In genomic region chr5:104511211-104511610, GRCm38 (mm10) we compare ENCODE assay signal across 31 mouse cellular contexts.
"Had no signal": no experiment of that assay in that cellular context is flagged by ENCODE, and none has a peak within 500 bp of the region (broad histone marks: within the 10 kb centered on the region; RNA-seq: fewer than 3 reads in every experiment).

No protein-coding gene starts in this region.

- DNase-seq: heart, adult 18-20 months; heart, adult 2 months; heart, postnatal 10 days; heart, postnatal 14 days; heart, postnatal 36 days; heart, postnatal 4 days; kidney, adult 11 months; kidney, postnatal 10 days; kidney, postnatal 14 days; kidney, postnatal 25 days; kidney, postnatal 4 days; layer of hippocampus, adult 9-11 months; layer of hippocampus, postnatal 36 days had no signal

- H3K36me3 ChIP-seq: intestine, embryonic 15.5 days had no signal

- H3K27me3 ChIP-seq: heart, embryonic 12.5 days; heart, embryonic 13.5 days; heart, embryonic 15.5 days; hindbrain, embryonic 12.5 days; hindbrain, embryonic 13.5 days; hindbrain, embryonic 15.5 days; intestine, embryonic 15.5 days; kidney, embryonic 15.5 days had no signal

- H3K9ac ChIP-seq: heart, embryonic 12.5 days; heart, embryonic 13.5 days; heart, embryonic 15.5 days; hindbrain, embryonic 12.5 days; hindbrain, embryonic 13.5 days; hindbrain, embryonic 14.5 days; hindbrain, embryonic 15.5 days; intestine, embryonic 15.5 days; kidney, embryonic 15.5 days had no signal

- H3K4me1 ChIP-seq: intestine, embryonic 15.5 days had no signal

- H3K9me3 ChIP-seq: heart, embryonic 10.5 days; heart, embryonic 12.5 days; heart, embryonic 13.5 days; heart, embryonic 15.5 days; intestine, embryonic 15.5 days had no signal

- H3K4me3 ChIP-seq: heart, adult 2 months; heart, embryonic 10.5 days; heart, embryonic 12.5 days; heart, embryonic 13.5 days; heart, embryonic 15.5 days; hindbrain, embryonic 10.5 days; hindbrain, embryonic 12.5 days; hindbrain, embryonic 13.5 days; hindbrain, embryonic 15.5 days; intestine, embryonic 15.5 days; kidney, embryonic 15.5 days; layer of hippocampus, adult 2 months had no signal

- H3K4me2 ChIP-seq: heart, embryonic 11.5 days; heart, embryonic 12.5 days; heart, embryonic 13.5 days; heart, embryonic 15.5 days; hindbrain, embryonic 12.5 days; hindbrain, embryonic 13.5 days; hindbrain, embryonic 14.5 days; hindbrain, embryonic 15.5 days; intestine, embryonic 15.5 days; kidney, embryonic 15.5 days had no signal

- H3K27ac ChIP-seq: heart, adult 2 months; heart, embryonic 10.5 days; heart, embryonic 13.5 days; heart, embryonic 15.5 days; hindbrain, embryonic 10.5 days; hindbrain, embryonic 12.5 days; hindbrain, embryonic 13.5 days; hindbrain, embryonic 14.5 days; hindbrain, embryonic 15.5 days; hindbrain, postnatal 0 days; intestine, embryonic 15.5 days; kidney, embryonic 15.5 days; layer of hippocampus, adult 2 months had no signal

- ATAC-seq: hindbrain, embryonic 16.5 days; hindbrain, postnatal 0 days; inflammation-experienced regulatory T-cells, adult 6 months; intestine, embryonic 15.5 days; intestine, embryonic 16.5 days; intestine, postnatal 0 days had no signal
